Mouse (Mus musculus): ENCODE results near the gene Iqgap3. TPM values are rescaled to one million over a fixed set of nuclear protein-coding genes. Genes with fewer than 3 reads are reported as not detected.

The Iqgap3 gene
- total RNA-seq, 2 experiments from 2014 or later, result 17.2 to 18.8 TPM

GRCm38 (mm10) chr3:88148776-88149509 lies 67.2 kb downstream of the Iqgap3 start:
- peak in 1 of 2 experiments; percentile 49 for DNase-seq (ENCODE audit: low spot score in 2 of 2)

- no peak for DNase-seq (ENCODE audit: low spot score in 2 of 2)
Observed at GRCm38 (mm10) chr3:88149510-88149974, 67.8 kb downstream of the Iqgap3 start.

GRCm38 (mm10) chr3:88150061-88150998 lies 68.6 kb downstream of the Iqgap3 start:
- no peak for DNase-seq (ENCODE audit: low spot score in 2 of 2)

GRCm38 (mm10) chr3:88150999-88151364 lies 69.2 kb downstream of the Iqgap3 start:
- no peak for DNase-seq (ENCODE audit: low spot score in 2 of 2)

- DNase-seq (ENCODE audit: low spot score in 2 of 2), result no peak
Observed at GRCm38 (mm10) chr3:88152056-88152455, 70.3 kb downstream of the Iqgap3 start.

GRCm38 (mm10) chr3:88153290-88154011 lies 71.7 kb downstream of the Iqgap3 start:
- no peak for DNase-seq (ENCODE audit: low spot score in 2 of 2)

- no peak for DNase-seq (ENCODE audit: low spot score in 2 of 2)
Observed at GRCm38 (mm10) chr3:88154236-88154635, 72.5 kb downstream of the Iqgap3 start.

GRCm38 (mm10) chr3:88156817-88157216 lies 75.0 kb downstream of the Iqgap3 start:
- no peak for DNase-seq (ENCODE audit: low spot score in 2 of 2)

GRCm38 (mm10) chr3:88157771-88158597 lies 76.2 kb downstream of the Iqgap3 start:
- no peak for DNase-seq (ENCODE audit: low spot score in 2 of 2)

GRCm38 (mm10) chr3:88158991-88159390 lies 77.2 kb downstream of the Iqgap3 start:
- DNase-seq (ENCODE audit: low spot score in 2 of 2), result no peak

GRCm38 (mm10) chr3:88160856-88161255 lies 79.1 kb downstream of the Iqgap3 start:
- DNase-seq (ENCODE audit: low spot score in 2 of 2), result no peak

- no peak for DNase-seq (ENCODE audit: low spot score in 2 of 2)
Observed at GRCm38 (mm10) chr3:88162259-88162658, 80.5 kb downstream of the Iqgap3 start.

- no peak for DNase-seq (ENCODE audit: low spot score in 2 of 2)
Observed at GRCm38 (mm10) chr3:88162811-88163210, 81.0 kb downstream of the Iqgap3 start.

- DNase-seq (ENCODE audit: low spot score in 2 of 2), result no peak
Observed at GRCm38 (mm10) chr3:88163847-88164246, 82.1 kb downstream of the Iqgap3 start.

- no peak for DNase-seq (ENCODE audit: low spot score in 2 of 2)
Observed at GRCm38 (mm10) chr3:88164263-88164662, 82.5 kb downstream of the Iqgap3 start.

- no peak for DNase-seq (ENCODE audit: low spot score in 2 of 2)
Observed at GRCm38 (mm10) chr3:88166056-88166455, 84.3 kb downstream of the Iqgap3 start.

GRCm38 (mm10) chr3:88170361-88170760 lies 88.6 kb downstream of the Iqgap3 start:
- no peak for DNase-seq (ENCODE audit: low spot score in 2 of 2)
